Mouse (Mus musculus): Measurements from ENCODE around the gene Ephx1.
"Not testable (repeated sequence)": the region's sequence is repeated elsewhere in the genome, so short reads cannot be mapped to it uniquely, and the experiment has no call there.

The Ephx1 gene

DNA sequence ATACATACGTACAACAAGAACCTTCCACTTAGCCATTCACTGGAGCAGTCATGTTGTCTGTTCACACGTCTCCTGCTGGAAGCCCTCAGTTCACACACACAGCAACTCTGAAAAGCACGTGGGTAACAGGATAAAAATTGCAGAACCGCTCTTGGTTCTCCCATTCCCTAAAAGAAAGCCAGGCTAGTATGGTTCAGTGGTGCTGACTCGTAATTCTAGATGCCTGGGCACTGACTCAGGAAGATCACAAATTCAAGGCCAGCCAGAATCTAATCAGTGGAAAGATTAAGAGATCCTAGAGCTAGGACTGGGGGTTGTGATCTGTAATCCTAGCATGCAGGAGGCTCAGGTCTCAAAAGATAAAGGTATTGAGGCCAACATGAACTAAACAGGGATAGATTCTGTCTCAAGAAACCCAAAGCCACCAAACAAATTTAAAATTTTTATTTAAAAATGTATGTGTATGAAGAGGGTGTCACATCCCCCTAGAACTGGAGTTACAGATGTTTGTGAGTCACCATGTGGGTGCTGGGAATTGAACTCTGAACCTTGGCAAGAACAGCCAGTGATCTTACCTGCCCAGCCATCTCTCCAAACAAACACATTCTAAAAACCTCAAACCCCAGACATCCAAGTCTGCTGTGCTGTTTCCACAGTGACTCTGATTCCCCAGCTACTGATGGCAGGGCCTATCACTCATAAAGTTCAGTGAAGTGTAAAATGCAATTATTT, at the start of gene Ephx1:
Gene Ephx1, minus strand, starts transcription at position 149 of the 732 bp plus-strand sequence.
- no peak for DNase-seq (ENCODE audit: low spot score)

DNA sequence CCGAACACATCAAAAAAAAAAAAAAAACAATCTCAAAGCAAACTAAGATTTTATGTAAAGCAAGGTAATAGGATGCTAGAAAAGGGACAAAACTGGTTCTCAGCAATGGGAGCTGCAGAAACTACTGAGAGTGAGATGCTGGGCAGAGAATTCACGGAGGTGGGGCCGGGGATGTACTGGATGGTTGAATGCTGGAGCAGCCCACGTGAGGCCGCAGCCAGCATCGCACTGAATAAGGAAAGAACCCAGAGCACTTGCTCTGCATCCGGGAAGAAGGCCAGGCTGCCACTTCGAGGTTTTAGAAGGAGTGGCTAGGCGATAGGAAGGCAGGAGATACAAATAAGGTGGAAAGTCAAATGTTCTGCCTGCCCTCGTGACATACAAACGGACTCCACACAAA, 49.0 kb upstream of the Ephx1 start:
- no peak for DNase-seq (ENCODE audit: low spot score)

- no peak for DNase-seq (ENCODE audit: low spot score)
Observed at GRCm38 (mm10) chr1:181068344-181068743, 47.6 kb upstream of the Ephx1 start.

- DNase-seq (ENCODE audit: low spot score), result no peak
Observed at GRCm38 (mm10) chr1:181064648-181065047, 43.9 kb upstream of the Ephx1 start.

DNA sequence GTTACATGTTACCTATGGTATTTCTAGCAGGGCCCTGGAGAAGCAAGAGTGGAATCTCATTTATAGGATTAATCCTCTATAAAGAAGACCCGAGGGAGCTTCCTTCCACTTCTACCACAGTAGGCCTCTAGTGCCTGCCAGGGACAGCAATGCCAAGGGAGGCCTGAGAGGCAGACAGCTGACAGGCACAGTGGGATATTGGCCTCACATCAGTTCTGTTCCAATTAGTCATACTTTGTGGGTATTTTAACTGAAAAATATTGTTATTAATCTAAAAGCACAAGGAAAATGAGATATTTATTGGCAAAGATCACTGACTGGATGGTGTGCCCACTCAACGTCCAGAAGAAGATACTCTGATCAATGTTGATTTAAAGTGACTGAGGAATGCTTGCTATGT, 43.3 kb upstream of the Ephx1 start:
- no peak for DNase-seq (ENCODE audit: low spot score)

DNA sequence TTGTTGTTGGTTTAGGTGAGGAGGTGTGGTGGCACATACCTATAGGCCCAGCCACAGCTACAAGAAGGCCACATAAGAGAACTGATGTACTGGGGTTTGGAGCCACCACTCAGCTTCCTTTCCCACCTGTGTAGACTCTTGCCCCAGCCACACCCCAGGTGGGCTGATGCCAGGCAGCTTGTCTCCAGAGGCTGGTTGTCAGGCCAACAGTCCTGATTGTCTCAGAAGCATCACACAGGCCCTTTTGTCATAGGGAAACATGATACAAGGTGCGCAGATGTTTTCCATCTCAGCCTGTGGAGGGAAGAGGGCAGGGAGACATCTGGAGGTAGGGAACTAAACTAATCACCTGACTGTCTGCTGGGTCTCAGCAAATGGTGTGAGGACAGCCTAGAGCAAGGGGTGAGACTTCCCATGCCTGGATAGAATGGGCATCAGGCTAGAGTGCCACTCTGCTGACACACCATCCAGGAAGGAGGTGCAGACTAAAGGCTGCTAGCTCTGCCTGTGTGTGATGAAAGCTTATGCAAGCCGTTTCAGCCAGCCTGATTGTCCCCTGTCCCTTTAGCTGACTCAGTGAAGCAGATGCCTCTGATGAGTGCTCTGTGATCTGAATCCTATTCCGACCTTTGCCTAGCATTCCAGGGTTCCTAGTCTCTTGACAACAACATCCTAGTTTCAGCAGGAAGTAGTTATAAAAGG, 41.2 kb upstream of the Ephx1 start:
- peak; percentile 19 for DNase-seq (ENCODE audit: low spot score)

- no peak for DNase-seq (ENCODE audit: low spot score)
Observed at GRCm38 (mm10) chr1:181052898-181053297, 32.2 kb upstream of the Ephx1 start.

- no peak for DNase-seq (ENCODE audit: low spot score)
Observed at GRCm38 (mm10) chr1:181050937-181051336, 30.2 kb upstream of the Ephx1 start, which contains the start of gene 9130409I23Rik. Gene 9130409I23Rik (plus strand): TSS chr1:181051237.

DNA sequence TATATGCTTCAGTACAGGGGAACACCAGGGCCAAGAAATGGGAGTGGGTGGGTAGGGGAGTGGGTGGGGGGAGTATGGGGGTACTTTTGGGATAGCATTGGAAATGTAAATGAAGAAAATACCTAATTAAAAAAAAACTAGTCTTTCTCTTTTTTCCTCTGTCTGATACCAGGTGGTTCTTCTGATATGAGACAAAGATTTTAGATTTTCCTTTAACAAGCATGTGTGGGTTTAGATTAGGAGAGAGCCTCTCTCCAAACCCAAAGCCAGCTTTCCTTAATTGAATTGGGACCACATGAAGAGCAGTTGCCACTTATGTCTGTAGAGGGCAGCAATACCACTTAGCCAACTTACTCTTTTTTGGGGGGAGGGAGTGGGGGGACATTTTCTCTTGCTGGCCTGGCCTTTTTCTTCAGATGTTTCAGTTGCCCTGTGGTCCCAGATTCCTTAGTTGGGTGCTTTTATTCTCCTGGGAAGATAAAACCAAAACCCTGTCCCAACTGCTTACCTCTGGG, 28.7 kb upstream of the Ephx1 start:
- DNase-seq (ENCODE audit: low spot score), result peak; percentile 15

GRCm38 (mm10) chr1:181047520-181047919, 26.8 kb upstream of the Ephx1 start:
- no peak for DNase-seq (ENCODE audit: low spot score)

DNA sequence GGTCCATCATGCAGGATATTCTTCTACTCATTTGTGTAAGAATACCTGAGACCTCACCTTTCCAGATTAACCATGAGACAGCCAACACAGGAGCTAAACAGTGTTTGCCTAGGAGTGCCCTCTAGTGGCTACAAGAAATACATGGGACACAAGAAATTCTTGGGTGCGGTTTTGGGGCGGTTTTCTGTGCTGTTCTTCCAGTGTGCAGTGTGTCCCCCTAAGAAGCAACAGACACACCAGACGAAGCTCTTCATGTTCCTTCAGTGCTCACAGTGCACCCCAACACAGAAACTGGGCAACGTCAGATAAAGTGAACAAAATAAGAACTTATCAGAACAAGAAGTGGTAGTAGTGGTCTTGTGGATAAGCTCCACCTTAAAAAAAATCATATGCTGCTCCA, 18.9 kb upstream of the Ephx1 start:
- DNase-seq (ENCODE audit: low spot score), result peak; percentile 70

DNA sequence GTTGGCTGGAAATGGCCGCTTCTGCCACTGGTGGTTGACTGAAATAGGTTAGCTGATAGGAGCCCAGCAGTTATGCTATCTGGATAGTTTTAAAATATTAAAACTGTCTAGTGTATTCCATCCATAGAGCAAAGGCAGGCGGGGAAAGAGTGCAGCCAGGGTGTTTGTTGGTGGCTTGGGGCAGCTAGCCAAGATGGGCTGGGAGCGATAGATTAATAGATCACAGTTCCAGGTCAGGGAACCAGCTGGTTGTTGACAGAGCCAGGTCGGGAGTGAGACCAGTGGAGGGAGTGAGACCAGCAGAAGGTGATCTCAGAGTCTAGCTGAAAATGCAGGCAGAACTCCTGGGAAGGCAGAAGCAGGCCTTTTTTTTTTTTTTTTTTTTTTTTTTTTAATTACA, 16.9 kb upstream of the Ephx1 start:
- no peak for DNase-seq (ENCODE audit: low spot score)

GRCm38 (mm10) chr1:181035015-181035778, 14.5 kb upstream of the Ephx1 start:
- DNase-seq (ENCODE audit: low spot score), result not testable (repeated sequence)

DNA sequence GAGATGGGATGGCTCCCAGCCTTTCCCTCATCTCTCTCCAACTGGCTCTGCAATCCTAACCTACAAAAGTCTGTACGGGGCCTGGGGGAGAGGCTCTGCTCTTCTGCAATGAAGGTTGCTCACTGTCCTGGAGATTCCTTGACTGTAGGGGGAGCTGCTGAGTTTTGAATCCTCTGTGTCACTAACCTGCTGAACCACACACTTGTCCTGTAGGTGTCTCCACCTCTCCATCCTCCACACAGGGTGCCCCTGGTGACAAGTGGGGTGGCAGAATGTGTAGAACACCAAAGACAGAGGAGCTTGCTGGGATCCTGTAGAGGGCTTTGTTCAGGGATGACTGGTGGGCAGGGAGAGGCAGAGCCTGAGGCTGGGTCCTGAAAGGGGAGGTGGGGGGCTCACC, 1.6 kb upstream of the Ephx1 start:
- DNase-seq (ENCODE audit: low spot score), result peak; percentile 79

DNA sequence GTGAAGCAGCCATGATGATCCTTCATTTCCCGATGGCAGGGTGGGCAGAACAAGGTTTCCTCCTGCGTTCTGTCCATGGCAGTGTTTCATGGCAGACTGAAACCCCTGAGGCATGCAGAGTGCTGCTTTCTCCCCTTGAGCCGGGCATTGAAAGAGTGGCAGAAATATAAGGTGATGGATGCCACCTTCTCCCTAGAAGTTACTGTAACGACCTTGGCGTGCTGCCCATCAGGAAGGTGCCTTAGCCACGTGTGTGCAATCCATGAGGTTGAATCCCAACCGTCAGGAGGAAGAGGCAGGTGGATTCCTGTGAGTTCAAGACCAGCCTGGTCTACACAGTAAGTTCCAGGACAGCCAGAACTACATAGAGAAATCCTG, 773 bp upstream of the Ephx1 start:
- DNase-seq (ENCODE audit: low spot score), result no peak

DNA sequence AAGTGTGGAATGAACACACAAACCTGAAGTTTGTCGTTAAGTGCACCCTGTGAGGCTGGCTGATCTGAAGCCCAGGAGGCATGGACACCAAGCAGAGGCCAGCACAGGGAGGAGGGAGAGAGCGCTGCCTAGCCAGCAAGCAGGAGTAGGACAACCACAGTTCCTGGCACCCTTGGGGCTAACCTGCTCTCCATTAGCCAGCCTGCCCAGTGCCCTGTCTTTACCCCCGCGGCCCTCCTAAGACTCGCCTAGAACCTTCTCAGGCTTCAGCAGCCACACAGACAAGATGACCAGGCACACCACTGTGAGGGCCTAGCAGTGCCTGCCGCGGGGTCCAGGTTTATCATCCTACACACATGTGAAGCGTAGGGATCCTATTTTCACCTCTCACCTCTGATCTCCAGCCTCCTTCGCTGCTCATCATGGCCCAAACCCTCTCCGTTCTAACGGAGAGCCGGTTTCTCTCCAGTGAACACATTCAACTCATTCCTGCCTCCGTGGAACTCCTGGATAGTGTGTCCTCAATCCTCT, 2.7 kb downstream of the Ephx1 start:
- no peak for DNase-seq (ENCODE audit: low spot score)

DNA sequence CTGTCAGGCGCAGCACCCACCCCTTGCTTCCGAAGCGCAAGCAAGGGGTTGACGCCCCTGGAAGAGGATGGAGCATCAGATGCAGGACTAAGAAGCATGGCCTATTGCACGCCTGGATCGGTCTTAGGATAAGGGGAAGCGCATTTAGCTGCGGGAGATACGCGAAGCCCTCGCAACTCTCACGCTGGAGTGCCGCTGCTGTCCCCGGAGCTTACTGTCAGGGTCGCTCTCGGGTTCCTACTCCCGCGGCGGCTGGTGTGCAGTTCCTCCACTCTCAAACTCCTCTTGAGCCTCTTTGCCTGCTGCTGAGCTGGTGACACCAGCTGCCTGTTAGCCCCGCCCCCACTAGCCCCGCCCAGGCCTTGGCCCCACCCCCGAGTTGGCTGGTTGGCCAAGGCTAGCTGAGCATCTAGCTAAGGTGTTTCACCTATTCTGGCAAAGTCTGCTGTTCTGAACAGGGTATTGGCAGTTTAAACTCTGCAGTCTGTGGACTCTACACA, 3.4 kb downstream of the Ephx1 start:
- DNase-seq (ENCODE audit: low spot score), result peak; percentile 79

GRCm38 (mm10) chr1:181016532-181017131, 4.1 kb downstream of the Ephx1 start:
- peak; percentile 59 for DNase-seq (ENCODE audit: low spot score)

DNA sequence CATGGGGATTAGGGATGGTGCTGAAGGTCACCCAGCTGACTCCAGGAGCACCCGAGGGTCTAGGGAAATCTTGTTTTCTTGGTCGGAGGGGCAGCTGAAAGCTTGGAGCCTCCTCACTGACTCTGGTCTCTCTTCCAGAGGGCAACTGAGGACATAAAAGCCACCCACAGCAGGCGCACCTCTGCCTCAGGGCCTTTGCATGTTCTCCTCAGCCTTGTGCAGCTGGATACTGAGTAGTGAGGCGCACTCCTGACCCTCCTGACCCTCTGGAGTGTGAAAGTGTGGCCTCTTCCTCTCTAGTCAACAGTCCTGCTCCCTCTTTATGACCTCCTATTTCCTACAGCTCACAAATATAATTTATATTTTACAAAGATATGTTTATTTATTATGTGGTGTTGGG, 4.7 kb downstream of the Ephx1 start:
- no peak for DNase-seq (ENCODE audit: low spot score)

DNA sequence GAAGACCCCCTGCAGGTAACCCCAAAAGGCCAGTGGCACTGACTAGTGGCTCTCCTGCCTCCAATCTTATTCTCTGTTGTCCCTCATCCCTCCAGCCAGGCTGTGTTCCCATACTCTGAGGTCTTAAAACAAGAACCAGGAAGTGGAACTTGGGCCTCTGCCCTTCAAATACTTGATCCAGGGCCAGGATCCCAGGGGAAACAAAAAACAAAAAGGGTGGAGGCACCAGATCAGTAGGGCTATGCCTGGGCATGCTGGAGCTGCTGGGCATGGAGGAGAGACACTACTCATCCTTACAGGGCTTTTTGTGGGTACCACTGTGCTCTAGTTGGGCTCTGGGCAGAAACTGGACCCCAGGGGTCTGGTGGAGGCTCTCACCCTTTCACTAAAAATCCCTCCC, 5.1 kb downstream of the Ephx1 start:
- DNase-seq (ENCODE audit: low spot score), result no peak

- no peak for DNase-seq (ENCODE audit: low spot score)
Observed at GRCm38 (mm10) chr1:181014731-181015500, 5.8 kb downstream of the Ephx1 start.
